Mouse (Mus musculus) midbrain, embryonic 14.5 days (tissue): ENCODE measurements at regions not wholly inside any gene's neighbourhood (a gene's known extent, or its start where the extent isn't known, plus 50 kb on each side); places are given as distances from the start of the nearest gene placed in this dataset.
"Not testable (repeated sequence)": the region's sequence is repeated elsewhere in the genome, so short reads cannot be mapped to it uniquely, and the experiment has no call there.

Source experiments
- ATAC-seq: fragments of 200-750 bp; cut with Nextera tagmentation; 2 replicates; pipeline ENCODE4 v1.8.0; 2017; ENCODE audit warnings: moderate number of reproducible peaks, moderate library complexity; ENCODE audit not compliant: low FRiP score, low TSS enrichment
- DNase-seq: peaks from one replicate; pipeline ENCODE4 v3.0.0-alpha.2; 2015
- H3K27ac ChIP-seq: fragments of 300-500 bp; sonication (generic); replicated peaks from 2 replicates; pipeline ENCODE4 v1.5.1; 2014; ENCODE audit warnings: mild to moderate bottlenecking, low read depth, low read length, moderate library complexity
- H3K27me3 ChIP-seq: fragments of 300-500 bp; sonication (generic); 2 replicates; pipeline ENCODE4 v1.6.1; 2014; ENCODE audit warnings: low read length, control low read depth, mixed read lengths; ENCODE audit not compliant: control insufficient read depth, insufficient read depth
- H3K36me3 ChIP-seq: fragments of 300-500 bp; sonication (generic); 2 replicates; pipeline ENCODE4 v1.6.1; 2014; ENCODE audit warnings: low read length, control low read depth; ENCODE audit not compliant: control insufficient read depth, insufficient read depth
- H3K4me1 ChIP-seq: fragments of 300-500 bp; sonication (generic); 2 replicates; pipeline ENCODE4 v1.6.1; 2014; ENCODE audit warnings: mild to moderate bottlenecking, antibody characterized with exemption, low read length, control low read depth; ENCODE audit not compliant: control insufficient read depth, insufficient read depth
- H3K4me2 ChIP-seq: fragments of 300-500 bp; sonication (generic); 2 replicates; pipeline ENCODE4 v1.6.1; 2014; ENCODE audit warnings: mild to moderate bottlenecking, low read length, moderate library complexity
- H3K4me3 ChIP-seq: fragments of 300-500 bp; sonication (generic); replicated peaks from 2 replicates; pipeline ENCODE4 v1.5.1; 2014; ENCODE audit warnings: low read depth, low read length
- H3K9ac ChIP-seq: fragments of 300-500 bp; sonication (generic); replicated peaks from 2 replicates; pipeline ENCODE4 v1.6.1; 2014; ENCODE audit warnings: mild to moderate bottlenecking, low read length, moderate library complexity
- H3K9me3 ChIP-seq: fragments of 300-500 bp; sonication (generic); 2 replicates; pipeline ENCODE4 v1.6.1; 2016; ENCODE audit warnings: low read length, control low read depth, mixed read lengths; ENCODE audit not compliant: control insufficient read depth
- WGBS: fragments of 180-500 bp; shearing (Covaris S2); extraction: QIAGEN DNeasy Blood & Tissue Kit; methylation state at CpG from one replicate; pipeline ENCODE4 v1.1.7; 2014; 5-methylcytosine and 5-hydroxymethylcytosine counted together

DNA sequence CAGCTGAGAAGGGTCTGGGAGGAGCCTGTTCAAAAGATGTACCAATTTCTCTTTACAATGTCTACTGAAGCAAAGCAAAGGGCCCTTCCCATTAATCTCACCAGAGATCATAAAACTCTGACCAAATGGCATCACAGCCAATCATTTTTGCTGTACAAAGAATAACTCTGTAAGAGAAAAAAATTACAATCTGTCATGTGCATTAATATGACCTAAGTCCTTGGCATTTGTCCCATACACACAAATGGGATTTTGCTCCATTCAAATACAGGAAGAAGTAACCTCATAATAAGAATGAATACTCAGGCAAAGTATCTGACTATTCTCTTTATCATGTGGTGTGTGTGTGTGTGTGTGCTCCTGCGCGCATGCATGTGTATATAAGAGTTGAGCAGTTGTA lies 192.5 kb upstream of the Tmc3 start:
- 99% methylated on average over 2 of the region's 2 CpGs for WGBS

DNA sequence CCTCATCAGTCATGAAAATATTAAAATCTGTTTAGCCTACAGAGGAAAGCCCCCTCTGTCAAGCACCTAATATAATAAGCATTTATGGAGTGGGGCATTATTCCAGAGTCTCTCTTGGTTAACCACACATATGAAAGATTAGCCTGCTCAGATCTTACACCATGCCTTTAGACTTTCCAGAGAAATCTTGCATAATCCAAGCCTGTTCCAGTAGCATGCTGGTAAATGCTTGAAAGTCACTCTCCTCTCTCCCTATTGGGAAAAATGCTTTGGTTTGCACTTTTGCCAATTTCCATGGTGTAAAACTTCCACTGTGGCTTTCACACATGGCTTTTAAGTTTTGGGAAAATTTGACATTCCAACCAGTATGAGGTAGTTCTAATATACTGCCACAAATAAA lies 192.1 kb upstream of the Tmc3 start:
- Histone ChIP-seq H3K27ac (no peak overlapping the region), H3K9ac (no peak overlapping the region), H3K4me1 (no peaks in the 10 kb centered on the region), H3K36me3 (no peaks in the 10 kb centered on the region), H3K4me2 (no peak overlapping the region), H3K4me3 (no peak overlapping the region), H3K9me3 (no peaks in the 10 kb centered on the region), H3K27me3 (no peaks in the 10 kb centered on the region)
- no peak for DNase-seq
- no peak for ATAC-seq

More for the DNA sequence above, 192.5 kb upstream of the Tmc3 start:
- DNase-seq (no peak), ATAC-seq (no peak)
- H3K9me3 ChIP-seq: no peaks in the 10 kb centered on the region
- H3K4me3 ChIP-seq: no peak overlapping the region
- H3K36me3 ChIP-seq: no peaks in the 10 kb centered on the region
- no peak overlapping the region for H3K27ac ChIP-seq
- no peak overlapping the region for H3K4me2 ChIP-seq
- H3K4me1 ChIP-seq: no peaks in the 10 kb centered on the region
- no peak overlapping the region for H3K9ac ChIP-seq
- no peaks in the 10 kb centered on the region for H3K27me3 ChIP-seq

DNA sequence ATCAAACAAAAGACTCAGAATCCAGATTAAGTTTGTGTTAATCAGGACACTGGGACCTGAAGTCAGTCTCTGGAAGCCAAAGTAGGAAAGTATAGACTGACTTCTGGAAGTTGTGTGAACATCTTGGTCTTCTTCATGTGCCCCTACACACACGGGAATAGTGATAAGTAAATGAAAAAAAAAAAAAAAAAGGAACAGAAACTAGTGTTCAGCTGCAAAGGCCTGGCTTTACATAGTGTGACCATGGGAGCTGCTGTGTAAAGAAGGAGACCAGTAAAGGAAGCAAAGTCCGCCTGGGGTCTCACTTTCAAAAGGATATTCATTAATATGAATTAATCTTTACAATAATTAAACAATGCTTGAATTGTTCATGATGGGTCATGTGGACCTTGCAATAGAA lies 190.6 kb upstream of the Tmc3 start:
- Histone ChIP-seq H3K4me2 (no peak overlapping the region), H3K9me3 (no peaks in the 10 kb centered on the region), H3K4me1 (no peaks in the 10 kb centered on the region), H3K27me3 (no peaks in the 10 kb centered on the region), H3K27ac (no peak overlapping the region), H3K36me3 (no peaks in the 10 kb centered on the region), H3K4me3 (no peak overlapping the region), H3K9ac (no peak overlapping the region)
- no peak for DNase-seq
- ATAC-seq: no peak
- WGBS: 60% methylated on average over 2 of the region's 2 CpGs

DNA sequence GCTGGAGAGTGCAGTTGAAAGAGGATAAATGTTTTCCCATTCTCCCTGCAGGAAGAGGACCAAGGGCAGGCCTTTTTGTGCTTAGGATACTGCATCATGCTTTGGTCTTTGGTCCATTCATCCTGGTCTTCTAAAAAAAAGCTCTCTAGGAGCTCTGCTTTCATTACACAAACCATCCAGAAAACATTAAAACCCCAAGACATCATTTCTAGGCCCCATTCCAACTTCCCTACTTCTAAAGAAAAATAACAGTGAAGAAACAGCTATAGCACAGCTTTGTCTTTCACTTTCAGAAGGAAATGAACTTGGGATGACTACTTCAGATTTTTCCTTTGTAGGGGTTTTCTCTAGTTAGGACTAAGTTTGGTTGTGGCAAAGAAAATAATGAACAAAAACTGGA lies 185.1 kb upstream of the Tmc3 start:
- no peaks in the 10 kb centered on the region for H3K9me3 ChIP-seq
- no peak for DNase-seq
- H3K36me3 ChIP-seq: no peaks in the 10 kb centered on the region
- no peak overlapping the region for H3K27ac ChIP-seq
- no peak for ATAC-seq
- no peaks in the 10 kb centered on the region for H3K27me3 ChIP-seq
- H3K4me1 ChIP-seq: no peaks in the 10 kb centered on the region
- no peak overlapping the region for H3K4me2 ChIP-seq
- H3K9ac ChIP-seq: no peak overlapping the region
- H3K4me3 ChIP-seq: no peak overlapping the region

DNA sequence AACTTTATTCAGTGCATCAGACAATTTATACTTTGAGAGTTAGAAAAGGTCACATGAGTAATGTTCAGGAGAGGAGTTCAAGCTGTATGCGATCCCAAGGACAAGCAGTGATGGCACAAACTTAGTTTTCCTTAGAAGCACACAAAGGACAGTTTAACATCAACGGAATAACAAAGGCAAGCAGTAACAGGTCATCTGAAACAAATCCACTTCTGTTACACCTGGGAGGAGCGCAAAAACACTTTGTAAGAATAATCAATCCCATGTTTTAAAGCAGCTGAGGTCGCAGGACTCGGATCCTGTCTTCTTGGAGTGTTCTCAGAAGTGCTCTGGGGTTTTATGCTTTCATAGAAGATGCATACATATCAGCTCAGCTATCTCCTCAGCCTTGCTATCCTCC lies 183.7 kb upstream of the Tmc3 start:
- Histone ChIP-seq H3K9ac (no peak overlapping the region), H3K9me3 (no peaks in the 10 kb centered on the region), H3K27ac (no peak overlapping the region), H3K4me1 (no peaks in the 10 kb centered on the region), H3K36me3 (no peaks in the 10 kb centered on the region), H3K4me3 (no peak overlapping the region), H3K27me3 (no peaks in the 10 kb centered on the region), H3K4me2 (no peak overlapping the region)
- 82% methylated on average over 5 of the region's 5 CpGs for WGBS
- DNase-seq (no peak), ATAC-seq (no peak)

DNA sequence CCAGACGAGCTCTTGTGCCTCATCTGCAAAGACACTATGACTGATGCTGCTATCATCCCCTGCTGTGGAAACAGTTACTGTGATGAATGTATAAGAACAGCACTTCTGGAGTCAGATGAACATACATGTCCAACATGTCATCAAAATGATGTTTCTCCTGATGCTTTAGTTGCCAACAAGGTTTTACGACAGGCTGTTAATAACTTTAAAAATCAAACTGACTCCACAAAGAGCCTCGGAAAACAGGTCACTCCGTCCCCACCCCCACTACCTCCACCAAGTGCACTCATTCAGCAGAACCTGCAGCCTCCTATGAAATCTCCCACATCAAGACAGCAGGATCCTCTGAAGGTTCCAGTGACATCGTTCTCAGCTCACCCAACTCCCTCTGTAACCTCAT lies 172.0 kb upstream of the Tmc3 start:
- not testable (repeated sequence) for H3K27ac ChIP-seq, H3K36me3 ChIP-seq, H3K4me1 ChIP-seq, H3K4me2 ChIP-seq, H3K4me3 ChIP-seq, DNase-seq, ATAC-seq, H3K9ac ChIP-seq, H3K9me3 ChIP-seq, H3K27me3 ChIP-seq
- WGBS: 94% methylated on average over 5 of the region's 5 CpGs

DNA sequence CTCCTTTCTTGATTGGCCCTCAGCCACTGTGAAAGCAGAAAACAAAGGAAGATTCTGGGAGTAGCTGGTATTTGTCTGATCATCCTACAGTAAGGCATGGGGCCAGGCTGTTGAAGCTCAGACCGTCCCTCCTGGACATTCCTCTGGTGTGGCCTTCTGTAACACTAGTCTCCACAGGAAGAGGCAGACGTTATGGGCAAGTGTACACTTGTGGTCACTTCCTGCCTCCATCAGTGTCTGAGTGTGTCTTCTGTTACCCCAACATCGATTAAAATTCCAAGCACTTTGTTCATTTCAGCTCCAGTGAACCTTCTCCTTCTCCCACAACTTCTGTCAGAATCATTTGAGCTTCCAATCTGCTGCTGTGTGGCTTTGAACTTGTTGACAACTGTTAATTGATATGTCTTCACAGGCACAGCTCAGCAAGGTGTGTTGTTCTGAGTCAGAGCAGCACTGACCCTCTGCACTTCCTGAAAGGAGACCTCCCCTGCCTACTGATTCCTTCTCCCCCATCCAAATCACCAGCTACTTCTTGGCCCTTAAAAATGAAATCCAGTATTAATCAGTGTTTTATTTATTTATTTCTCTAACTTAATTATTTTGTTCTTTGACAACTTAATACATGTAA lies 154.7 kb upstream of the Tmc3 start:
- ATAC-seq (no peak), DNase-seq (no peak)
- Histone ChIP-seq H3K9ac (no peak overlapping the region), H3K4me3 (no peak overlapping the region), H3K9me3 (no peaks in the 10 kb centered on the region), H3K4me2 (no peak overlapping the region), H3K27ac (no peak overlapping the region), H3K36me3 (no peaks in the 10 kb centered on the region), H3K4me1 (no peaks in the 10 kb centered on the region; the same call in 1 of the 2 replicates), H3K27me3 (no peaks in the 10 kb centered on the region)
- 75% methylated on average over 3 of the region's 3 CpGs for whole genome bisulfite sequencing

DNA sequence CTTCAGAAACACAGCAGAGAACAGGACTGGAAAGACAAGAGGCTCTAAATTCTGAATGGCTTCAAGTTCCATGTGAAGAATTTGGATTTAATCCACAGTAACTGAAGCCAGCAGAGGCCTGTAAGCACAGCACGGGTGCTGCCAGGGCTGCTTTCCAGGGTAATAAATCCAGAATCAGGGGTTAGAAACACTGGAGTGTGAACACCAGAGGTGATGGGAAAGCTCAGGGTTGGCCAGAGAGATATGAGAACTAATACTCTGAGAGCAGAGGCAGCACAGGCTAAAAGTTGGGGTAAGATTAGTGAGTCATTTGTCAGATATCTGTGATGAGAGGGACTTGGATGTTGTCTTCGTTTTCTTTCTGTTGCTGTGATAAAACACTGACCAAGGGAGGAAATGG lies 153.6 kb upstream of the Tmc3 start:
- 80% methylated on average over 2 of the region's 2 CpGs for WGBS
- no peak for ATAC-seq
- Histone ChIP-seq H3K36me3 (no peaks in the 10 kb centered on the region), H3K9ac (no peak overlapping the region), H3K4me2 (no peak overlapping the region), H3K27me3 (no peaks in the 10 kb centered on the region), H3K4me3 (no peak overlapping the region), H3K9me3 (no peaks in the 10 kb centered on the region), H3K27ac (no peak overlapping the region), H3K4me1 (no peaks in the 10 kb centered on the region; the same call in 1 of the 2 replicates)
- DNase-seq: no peak

DNA sequence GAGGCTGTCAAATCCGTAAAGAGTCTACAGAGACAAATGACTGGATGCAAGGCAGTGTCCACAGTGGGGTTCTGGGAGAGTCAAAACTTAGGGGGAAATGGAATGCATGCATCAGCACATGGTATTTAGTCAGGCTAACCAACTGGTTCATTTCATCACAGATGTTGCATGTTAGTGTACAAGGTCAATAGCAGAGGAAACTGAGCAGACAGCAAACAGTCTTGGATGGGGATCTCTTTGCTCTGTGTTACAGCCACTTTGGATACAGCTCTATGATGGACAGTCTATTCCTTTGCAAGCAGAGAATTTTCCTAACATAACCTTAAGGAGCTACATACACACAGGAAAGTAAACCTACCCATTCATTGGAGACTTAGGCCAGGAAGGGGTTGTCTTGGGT lies 151.9 kb upstream of the Tmc3 start:
- H3K4me3 ChIP-seq: no peak overlapping the region
- DNase-seq (no peak), ATAC-seq (no peak)
- WGBS: 95% methylated on average over 1 of the region's 1 CpGs
- no peak overlapping the region for H3K27ac ChIP-seq
- no peaks in the 10 kb centered on the region for H3K36me3 ChIP-seq
- H3K27me3 ChIP-seq: no peaks in the 10 kb centered on the region
- H3K9me3 ChIP-seq: no peaks in the 10 kb centered on the region
- H3K4me2 ChIP-seq: no peak overlapping the region
- no peaks in the 10 kb centered on the region; the same call in 1 of the 2 replicates for H3K4me1 ChIP-seq
- no peak overlapping the region for H3K9ac ChIP-seq
